Mouse (Mus musculus) spleen, postnatal 4 days (tissue): ENCODE data around the gene Id1.

Experiments
- DNase-seq, 2 experiments: peaks; one replicate each; pipeline ENCODE4 v3.0.0; 2022; ENCODE audit warnings: low spot score in 2 of 2

Id1 gene

DNA sequence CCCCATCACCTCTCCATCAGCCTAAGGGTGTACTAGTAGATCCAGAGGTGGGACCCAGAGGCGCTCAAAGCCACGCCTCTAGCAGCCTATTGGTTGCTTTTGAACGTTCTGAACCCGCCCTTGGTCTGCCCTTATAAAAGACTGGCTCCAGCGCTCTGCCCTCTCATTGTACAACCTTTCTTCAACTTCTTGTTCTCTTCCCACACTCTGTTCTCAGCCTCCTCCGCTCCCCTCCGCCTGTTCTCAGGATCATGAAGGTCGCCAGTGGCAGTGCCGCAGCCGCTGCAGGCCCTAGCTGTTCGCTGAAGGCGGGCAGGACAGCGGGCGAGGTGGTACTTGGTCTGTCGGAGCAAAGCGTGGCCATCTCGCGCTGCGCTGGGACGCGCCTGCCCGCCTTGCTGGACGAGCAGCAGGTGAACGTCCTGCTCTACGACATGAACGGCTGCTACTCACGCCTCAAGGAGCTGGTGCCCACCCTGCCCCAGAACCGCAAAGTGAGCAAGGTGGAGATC is at the start of gene Id1:
Gene Id1, plus strand, starts transcription at position 162 of the 512 bp plus-strand sequence.
- peak; percentile 77 to 82 for DNase-seq

DNA sequence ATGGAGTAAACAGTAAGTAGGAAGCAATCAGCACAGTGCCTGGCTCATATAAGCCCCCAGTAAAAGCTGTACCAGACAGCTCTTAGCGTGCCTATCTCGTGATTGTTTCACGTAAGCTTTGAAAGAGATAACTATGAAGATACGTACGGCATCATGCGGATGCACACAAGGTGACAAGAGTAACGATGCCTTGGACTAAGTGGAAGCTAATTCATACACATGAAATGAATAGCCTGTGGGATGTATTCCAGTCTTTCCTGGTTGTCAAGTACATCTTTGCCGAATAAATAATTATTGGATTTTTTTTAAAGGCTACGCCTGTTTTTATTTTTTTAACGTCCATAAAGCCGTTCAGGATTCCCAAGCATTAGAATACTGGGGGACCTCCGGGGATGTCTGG is 49.7 kb upstream of the Id1 start:
- no peak for DNase-seq

DNA sequence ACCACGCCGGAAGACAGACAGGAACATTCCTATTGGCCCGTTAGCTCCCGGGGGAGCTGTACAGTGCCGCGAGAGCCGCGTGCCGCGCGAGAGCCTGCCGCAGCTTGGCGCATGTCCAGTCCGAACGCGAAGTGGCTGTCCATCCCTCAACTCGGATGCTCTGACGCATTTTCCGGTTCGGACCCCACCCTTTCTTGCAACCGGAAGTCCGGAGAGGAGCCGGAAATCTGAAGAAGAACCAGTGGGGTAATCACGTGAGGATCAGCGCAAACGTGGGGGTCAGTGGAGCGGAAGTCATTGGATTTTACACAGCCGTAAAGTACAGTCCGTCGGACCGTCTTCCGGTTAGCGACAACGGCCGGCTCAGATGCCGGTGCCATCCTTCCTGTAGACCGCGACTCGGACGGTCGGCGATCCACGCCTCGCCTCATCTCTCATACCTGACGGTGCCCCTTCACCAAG is 49.2 kb upstream of the Id1 start, which contains the start of gene Mcts2:
Gene Mcts2, plus strand, starts transcription at position 230 of the 462 bp plus-strand sequence.
- DNase-seq = peak; percentile 82 to 88

DNA sequence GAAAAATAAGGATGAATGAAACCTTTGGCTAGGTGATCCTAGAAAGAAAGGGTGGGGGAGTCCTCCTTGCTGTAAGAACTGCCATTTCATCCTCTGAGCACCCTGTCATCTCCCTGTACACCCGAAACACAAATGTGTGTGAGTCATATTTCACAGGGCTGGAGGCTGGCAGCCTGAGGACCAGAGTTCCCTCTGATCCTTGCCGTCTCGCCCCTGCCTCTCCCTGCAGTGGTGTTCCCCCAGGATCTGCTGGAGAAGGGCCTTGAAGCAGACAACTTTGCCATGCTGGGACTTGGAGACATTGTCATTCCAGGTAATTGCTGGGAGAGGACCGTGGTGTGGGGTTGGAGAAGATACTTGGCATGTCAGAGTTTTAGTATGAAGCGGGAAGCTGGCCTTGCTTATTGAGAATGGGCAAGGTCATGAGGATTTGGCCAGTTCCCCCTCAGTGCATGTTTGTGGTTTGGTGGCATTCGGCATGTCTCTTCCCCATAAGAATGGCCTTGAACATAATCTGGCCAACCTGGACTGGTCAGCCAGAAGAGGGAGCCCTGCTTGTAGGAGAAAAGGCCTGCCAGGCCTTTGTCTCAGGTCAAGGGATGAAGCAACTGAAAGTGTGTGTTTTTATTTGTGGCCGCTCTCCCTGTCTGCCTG is 44.4 kb upstream of the Id1 start:
- DNase-seq = no peak

DNA sequence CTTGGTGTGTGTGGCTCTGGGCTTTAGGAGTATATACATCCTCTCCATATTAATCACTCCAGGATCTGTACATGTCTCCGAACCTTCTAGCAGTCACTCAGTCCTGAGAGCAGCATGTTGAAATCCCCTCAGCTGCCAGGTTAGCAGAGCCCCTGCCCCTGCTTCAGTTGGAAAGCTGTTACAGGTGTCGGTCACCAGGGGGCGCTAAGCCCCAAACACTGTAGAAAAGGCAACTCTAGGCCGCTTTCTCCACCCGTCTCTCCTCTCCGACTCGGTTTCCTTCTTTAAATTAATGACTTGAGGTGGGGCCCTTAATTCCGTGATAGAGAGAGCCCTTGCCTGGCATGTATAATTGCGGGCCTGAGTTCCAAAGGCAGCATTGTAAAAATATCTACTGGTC is 42.8 kb upstream of the Id1 start:
- peak; percentile 67 to 87 for DNase-seq

DNA sequence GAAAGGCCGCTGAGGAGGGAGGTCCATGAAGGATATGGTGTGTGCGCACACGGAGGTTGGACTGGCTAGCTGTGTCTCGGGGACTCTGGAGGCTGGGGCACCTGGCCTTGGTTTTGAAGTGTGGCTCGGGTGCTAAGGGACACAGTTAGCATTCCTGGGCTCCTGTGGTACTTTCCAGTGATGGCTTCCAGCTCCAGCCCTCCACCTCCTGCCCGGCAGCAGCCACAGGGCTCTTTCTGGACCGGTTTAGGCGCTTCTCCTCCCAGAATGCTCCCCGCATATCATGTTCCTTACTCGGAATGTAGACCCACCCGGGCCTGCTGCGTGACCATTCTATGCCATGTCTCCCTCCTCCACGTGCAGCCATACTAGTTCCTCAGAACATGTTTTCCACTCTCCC is 42.3 kb upstream of the Id1 start:
- DNase-seq = no peak

DNA sequence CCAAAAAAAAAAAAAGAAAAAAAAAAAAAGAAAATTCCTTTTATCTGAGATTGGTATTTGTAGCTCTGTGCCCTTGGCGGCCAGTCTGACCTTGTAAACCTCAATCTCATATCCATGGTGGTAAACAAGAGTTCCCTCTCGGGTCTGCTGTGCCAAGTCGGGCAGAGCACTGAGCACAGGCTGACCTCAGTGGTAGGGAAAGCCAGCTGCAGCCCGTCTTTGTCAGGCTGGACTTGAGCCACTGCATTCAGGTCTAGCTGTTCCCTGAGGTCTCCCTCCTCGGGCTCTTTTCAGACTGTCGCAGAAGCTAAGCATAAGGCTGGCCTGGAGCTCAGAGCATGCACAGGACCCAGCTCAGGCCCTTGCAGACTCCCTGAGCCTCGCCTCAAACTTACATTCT is 41.3 kb upstream of the Id1 start:
- no peak for DNase-seq

DNA sequence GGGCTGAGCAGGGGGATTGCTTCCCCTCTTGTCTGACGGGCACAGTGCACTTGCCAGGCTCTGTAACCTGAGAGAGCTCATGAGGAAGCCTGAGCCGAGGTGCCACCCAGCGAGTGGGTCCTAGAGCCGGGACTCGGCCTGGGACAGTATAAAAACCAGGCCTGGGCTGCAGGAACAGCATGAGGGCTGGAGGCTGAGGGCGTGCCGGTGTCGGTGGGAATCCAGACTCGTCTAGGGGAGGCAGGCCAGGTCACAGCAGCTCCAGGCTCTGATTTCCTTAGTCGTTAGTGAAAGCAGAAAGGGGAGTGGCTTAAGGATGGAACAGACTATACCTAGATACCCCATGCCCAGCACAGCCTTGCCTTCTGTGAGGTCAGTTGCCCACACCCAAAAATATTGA is 40.0 kb upstream of the Id1 start:
- DNase-seq = no peak

DNA sequence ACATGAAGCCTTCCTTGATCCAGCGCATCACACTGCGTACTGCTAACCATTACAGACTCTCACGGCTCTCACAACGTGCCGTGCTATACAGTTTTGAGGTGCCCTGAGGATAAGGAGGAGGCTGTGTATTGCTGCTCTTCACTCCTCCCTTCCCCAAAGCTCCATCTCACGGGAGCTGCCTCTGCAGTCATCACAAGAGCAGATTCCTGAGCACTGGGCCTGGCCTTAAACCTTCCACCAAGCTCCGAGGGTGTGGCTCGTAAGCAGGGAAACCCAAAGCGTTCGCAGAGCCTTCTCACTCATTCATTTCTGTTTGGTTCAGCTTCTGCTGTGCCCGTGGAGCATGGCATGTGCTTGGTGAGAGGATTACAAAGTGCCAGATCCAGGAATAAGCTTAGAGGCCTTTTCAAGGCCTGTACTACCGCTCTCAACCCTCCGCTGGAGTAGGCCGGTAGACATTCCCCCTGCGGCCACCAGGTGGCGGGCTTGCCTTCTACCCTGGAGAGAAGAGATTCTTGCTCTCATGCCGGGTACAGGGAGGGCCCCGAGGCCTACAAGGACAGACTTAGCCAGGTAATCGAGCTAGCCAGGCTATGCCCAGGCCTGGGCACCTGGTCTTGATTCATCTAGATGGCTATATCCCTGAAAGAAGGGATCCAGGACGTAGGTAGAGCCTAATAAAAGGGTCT is 39.4 kb upstream of the Id1 start:
- peak; percentile 91 to 97 for DNase-seq

DNA sequence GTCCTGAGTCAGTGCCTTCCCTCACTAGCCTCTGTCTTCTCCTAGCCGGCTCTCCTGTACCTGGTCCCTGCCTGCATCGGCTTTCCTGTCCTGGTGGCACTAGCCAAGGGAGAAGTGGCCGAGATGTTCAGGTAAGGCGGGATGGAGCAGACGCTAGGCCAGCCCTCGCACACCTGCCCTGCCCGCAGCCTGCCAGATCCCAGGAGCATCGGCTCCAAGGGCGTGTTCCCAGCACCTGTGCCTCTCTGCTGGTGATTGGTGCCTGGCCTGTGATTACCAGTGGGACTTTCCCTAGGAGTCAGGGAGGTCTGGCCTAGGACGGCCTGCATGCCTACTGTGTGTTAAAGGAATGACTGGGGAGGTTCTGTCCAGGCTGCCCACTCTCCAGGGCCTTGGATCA is 35.9 kb upstream of the Id1 start:
- no peak for DNase-seq

DNA sequence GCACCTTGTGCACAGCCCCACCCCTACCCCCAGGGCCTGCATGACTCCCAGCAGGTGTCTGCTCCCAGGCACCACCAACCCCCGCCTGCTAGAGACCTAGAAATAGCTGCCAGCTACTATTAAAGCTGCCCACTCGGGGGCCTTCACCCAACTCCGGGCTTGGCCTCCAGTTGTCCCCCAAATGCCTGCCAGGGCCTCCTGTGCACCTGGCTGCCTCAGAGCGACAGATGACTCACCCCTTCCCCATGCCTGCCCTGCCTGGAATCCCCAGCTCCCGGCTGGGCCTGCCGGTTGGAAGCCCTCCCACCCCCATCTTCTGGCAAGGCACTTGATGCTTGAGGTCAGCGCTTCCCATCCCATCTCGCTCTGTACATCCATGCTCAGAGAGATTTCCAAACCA is 35.3 kb upstream of the Id1 start:
- no peak for DNase-seq

DNA sequence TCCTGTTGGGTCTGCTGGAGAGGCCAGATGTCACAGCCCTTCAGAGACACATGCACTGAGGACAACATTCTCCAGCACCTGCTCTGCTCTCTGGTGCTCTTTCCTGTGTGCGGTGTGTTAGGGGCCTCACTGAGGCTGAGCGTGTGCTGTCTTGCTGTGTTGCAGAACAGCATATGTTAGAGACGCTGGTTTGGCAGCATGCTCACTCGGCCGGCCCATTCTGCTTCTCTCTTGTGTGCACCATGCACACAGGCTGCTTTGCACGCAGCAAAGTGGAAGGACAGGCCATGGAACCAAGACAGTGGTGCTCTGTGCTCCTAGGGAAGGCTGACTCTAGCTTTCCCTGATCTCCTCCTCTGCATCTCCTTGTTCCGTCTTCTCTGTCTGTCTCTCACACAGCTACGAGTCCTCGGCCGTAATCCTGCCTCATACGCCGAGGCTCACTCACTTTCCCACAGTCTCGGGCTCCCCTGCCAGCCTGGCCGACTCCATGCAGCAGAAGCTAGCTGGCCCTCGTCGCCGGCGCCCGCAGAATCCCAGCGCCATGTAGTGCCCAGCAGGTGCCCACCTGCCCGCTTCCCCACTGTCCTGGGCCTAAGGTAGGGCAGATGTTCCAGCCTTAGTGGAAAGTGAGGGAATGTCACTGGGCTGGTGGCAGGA is 32.3 kb upstream of the Id1 start:
- DNase-seq = no peak

DNA sequence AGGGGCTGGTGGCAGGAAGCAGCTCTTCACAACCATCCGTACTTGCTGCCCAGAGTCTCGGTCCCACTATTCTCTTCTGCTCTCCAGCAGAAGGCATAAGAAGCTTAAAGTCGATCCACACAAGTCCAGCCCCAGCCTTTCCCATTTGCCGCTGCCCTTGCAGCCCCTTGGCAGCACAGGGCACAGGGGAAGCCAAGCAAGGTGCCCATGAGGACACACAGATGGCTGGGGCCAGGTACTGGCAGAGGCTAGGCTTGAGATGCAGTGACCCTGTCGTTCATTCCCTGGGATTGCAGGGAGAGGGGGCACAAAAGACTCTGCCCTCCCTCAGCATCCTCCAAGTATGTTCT is 31.8 kb upstream of the Id1 start:
- DNase-seq = no peak

DNA sequence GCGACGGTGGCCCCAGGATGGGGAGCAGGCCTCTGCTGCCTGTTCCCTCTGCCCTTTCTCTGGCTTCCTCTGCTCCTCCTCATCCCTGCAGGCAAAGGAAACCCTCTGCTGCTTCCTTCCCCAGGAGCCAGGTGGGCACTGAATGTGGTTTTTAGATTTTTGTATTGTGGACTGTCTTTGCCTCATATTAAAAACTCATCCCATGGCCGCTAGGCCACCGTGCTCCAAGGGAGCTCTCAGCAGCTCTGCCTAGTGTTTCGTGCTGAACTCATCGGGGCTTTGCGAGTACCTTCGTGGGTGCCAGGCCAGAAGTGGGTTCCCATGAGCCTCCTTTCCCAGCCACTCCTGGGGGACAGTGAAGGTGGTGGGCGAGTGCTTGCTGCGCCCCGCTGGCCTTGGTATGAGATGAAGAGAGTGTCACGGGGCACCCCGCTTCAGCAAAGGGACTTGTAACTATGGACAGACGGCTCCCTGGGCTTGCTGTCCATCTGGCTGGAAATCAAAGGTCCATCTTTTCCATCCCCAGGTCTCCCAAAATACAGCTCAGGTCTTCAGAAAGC is 31.2 kb upstream of the Id1 start:
- DNase-seq = no peak

DNA sequence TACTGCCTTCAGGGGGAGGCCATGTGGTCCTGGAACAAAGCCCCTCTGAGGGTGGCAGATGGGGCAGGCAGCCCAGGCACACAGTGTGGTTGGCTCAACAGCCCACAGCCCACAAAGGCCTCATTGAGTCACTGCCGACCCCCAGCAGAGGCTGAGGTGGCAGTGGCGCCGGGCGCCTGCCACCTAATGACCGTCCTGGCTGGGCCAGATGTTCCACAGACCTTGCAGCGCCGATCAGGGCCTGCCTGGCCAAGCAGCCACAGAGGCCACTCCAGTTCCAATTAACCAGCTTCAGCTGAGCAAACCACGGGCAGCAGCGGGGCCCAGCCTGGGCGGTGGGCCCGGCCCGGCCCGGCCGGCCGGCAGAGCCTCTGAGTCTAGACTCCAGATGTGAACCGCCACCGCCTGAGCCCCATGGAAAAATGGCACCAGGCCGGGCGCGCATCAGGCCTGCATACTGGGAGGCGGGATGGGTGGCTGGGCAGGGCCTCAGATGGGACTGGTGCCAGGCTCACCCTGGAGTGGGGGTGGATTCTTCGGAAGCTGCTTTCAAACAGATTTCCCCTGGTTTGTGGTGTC is 30.0 kb upstream of the Id1 start:
- no peak for DNase-seq

DNA sequence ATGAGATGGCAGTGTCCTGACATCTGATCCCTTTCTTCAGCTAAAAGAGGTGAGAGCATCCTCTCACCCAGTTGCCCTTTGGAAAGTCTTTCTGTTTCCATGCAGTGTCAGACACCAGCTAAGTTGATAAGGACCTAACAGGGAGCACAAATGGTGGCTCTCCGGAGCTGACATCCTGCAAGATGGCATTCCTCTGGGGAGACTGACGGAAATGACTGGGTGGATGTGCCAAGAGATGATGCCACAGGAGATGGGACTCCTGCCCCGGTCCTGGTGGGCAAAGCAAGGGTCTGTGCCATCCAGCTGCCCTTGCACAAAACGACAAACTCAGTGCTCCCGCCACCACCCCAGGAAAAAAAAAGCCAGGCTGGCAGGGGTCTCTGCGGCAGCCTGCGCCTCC is 28.9 kb upstream of the Id1 start:
- DNase-seq = no peak

DNA sequence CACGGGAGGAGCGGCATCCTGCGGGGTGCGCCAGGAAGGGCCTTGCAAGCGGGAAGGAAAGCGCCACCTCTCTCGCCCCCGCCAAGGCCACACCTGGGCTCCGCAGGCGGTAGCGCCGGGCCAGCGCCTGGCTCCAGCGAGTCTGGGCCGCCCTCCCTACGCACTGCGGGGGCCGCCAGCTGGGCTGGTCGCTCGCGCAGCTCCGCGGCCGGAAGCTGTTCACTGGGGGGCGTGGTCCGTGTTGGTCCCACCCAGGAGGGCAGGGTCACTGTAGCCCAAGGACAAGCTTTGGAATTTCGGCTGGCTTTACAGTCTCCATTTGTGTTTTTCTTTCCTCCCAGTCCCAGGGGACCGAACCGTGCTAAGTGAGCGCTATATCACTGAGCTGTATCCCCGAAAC is 28.4 kb upstream of the Id1 start:
- peak in 1 of 2 experiments; percentile 49 for DNase-seq

DNA sequence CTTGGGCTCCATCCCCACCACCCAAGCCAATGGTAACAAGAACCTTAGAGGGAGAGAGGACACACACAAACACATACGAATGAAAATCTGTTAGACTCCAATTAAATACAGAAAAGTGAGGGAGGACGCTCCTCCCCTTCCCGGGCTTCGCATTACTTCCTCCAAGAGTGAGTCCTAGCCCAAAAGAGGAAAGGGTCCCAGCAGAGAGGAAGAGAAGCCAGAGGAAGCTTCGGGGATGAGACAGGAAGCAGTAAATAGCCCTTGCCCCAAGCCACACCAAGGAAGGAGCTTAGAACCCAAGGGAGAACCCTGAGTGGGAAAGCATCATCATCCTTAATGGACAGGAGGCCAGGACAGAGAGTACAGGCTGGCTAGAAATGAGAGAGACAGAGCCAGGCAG is 27.0 kb upstream of the Id1 start:
- DNase-seq = no peak

DNA sequence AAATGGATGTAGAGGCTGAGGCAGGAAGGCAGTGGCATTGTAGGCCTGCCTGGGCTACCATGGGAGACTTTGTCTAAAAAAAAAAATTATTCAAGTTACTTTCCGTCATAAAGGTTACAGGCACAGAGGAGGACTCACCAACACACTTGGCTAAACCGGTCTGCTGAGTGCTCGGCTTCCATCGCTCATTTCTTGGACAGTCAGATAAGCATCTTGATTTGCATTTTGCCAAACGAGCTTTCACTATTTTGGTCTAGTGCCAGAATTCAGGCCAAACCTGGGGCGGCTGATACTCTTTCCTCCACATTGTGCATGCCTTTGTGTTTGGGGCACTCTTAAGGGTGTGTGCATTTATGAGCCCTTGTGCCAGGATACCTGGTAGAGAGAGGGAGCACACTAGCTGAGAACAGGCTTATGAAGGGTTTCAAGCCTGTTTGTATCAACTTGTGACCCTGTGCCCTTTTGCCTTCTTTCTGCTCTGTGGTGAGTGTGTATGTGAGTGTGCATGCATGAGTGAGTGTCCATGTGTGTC is 19.7 kb upstream of the Id1 start:
- DNase-seq = no peak

DNA sequence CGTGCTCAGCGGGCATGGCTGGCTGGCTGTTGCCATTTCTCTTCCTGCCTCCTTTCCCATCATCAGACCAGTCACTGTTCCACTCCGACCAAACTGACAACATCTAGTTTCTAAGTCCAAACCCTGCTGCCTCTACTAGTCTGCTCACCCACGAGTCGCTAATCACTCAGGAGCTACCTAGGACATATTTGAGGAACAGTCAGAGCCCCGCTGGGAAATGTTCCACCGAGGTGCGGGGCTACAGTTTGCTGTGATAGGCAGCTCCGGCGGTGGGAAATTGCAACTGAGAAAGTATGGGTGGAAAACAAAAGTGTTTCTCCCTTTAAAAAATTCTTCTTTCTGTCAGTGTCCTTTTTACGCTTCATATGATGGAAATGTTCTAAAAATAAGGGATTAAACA is 18.4 kb upstream of the Id1 start:
- no peak for DNase-seq

DNA sequence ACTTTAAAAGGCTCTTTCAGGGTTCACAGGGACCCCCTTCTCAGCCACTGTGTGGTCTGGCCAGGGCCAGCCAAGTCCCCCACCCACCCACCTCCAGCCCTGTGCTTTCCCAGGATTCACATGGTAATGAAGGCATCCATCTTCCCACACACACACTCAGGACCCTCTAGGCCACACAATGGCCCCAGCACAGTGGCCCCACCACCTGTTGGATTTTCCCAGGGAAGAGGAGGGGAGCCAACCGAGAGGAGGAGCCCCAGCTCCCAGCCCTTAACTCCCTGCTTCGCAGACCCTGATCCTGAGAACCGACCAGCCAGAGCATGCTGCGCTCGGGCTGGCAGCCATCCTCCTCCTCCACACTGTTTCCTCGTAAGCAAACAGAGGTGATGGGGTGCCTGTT is 18.0 kb upstream of the Id1 start:
- DNase-seq = no peak
